Mouse (Mus musculus): Measurements from ENCODE around the gene Galk2. TPM values are rescaled to one million over a fixed set of nuclear protein-coding genes. Genes with fewer than 3 reads are reported as not detected.

Gene Galk2
- polyA plus RNA-seq (2014; fragmentation: Nextera tagmentation; extraction: Ambion mirVana): 29.9 and 31.1 TPM in 2 replicates

- Histone ChIP-seq H3K4me2 (ENCODE audit: low read depth) (peak within 1 kb of the TSS; percentile 55), H3K9ac (ENCODE audit: low read length) (peak within 1 kb of the TSS; percentile 99), H3K27ac (ENCODE audit: low read depth, low read length) (peak within 1 kb of the TSS; percentile 84), H3K27me3 (ENCODE audit: control insufficient read depth, insufficient read depth, low read length) (no peaks in the 10 kb centered on the region), H3K4me3 (ENCODE audit: low read depth, low read length) (peak within 1 kb of the TSS; percentile 95), H3K36me3 (ENCODE audit: control insufficient read depth, insufficient read depth, low read length) (no peaks in the 10 kb centered on the region), H3K9me3 (ENCODE audit: control insufficient read depth, low read length) (no peaks in the 10 kb centered on the region), H3K4me1 (ENCODE audit: control insufficient read depth, insufficient read depth, low read length) (peaks cover 2% of the 10 kb centered on the region; the same call in 1 of the 2 replicates)
- DNase-seq (ENCODE audit: low spot score) (peak; percentile 93), ATAC-seq (ENCODE audit: insufficient read depth, low FRiP score, low TSS enrichment) (peak; percentile 99)
- 0% methylated on average over 52 of the region's 54 CpGs for WGBS
Measured at GRCm38 (mm10) chr2:125858521-125859280, at the start of gene Galk2, which contains the start of gene Cops2. Galk2 (plus strand) TSS chr2:125859109. Cops2 (minus strand) TSS chr2:125859139.

- H3K4me1 ChIP-seq (ENCODE audit: control insufficient read depth, insufficient read depth, low read length): no peaks in the 10 kb centered on the region
- no peak overlapping the region for H3K27ac ChIP-seq (ENCODE audit: low read depth, low read length)
- H3K27me3 ChIP-seq (ENCODE audit: control insufficient read depth, insufficient read depth, low read length): no peaks in the 10 kb centered on the region
- WGBS: 83% methylated on average over 7 of the region's 7 CpGs
- no peaks in the 10 kb centered on the region; the same call in 1 of the 2 replicates for H3K9me3 ChIP-seq (ENCODE audit: control insufficient read depth, low read length)
- no peaks in the 10 kb centered on the region for H3K36me3 ChIP-seq (ENCODE audit: control insufficient read depth, insufficient read depth, low read length)
- H3K4me2 ChIP-seq (ENCODE audit: low read depth): no peak overlapping the region
- ATAC-seq (ENCODE audit: insufficient read depth, low FRiP score, low TSS enrichment): no peak
- no peak overlapping the region for H3K9ac ChIP-seq (ENCODE audit: low read length)
- no peak for DNase-seq (ENCODE audit: low spot score)
- no peak overlapping the region for H3K4me3 ChIP-seq (ENCODE audit: low read depth, low read length)
Measured at GRCm38 (mm10) chr2:125809551-125809950, 49.4 kb upstream of the Galk2 start.

DNA sequence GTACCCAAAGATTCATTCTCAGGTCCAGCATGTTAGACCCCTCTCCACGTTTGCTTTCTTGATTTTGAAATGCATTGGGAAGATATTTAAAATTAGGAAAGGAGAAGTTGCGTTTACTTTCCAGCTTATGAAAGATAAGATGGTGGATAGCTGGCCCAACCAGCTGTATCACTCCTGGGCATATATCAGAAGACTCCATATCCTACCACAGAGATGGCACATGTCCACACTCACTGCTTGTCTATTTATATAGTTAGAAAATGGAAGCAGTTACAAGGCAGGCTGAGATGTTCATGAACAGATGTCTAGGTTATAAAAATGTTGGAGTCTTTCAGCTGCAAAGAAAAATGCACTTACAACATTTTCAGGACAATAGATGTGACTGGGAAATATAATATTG lies 47.6 kb upstream of the Galk2 start:
- Histone ChIP-seq H3K9ac (ENCODE audit: low read length) (no peak overlapping the region), H3K4me3 (ENCODE audit: low read depth, low read length) (no peak overlapping the region), H3K27ac (ENCODE audit: low read depth, low read length) (no peak overlapping the region), H3K36me3 (ENCODE audit: control insufficient read depth, insufficient read depth, low read length) (no peaks in the 10 kb centered on the region), H3K4me2 (ENCODE audit: low read depth) (no peak overlapping the region), H3K27me3 (ENCODE audit: control insufficient read depth, insufficient read depth, low read length) (no peaks in the 10 kb centered on the region), H3K4me1 (ENCODE audit: control insufficient read depth, insufficient read depth, low read length) (no peaks in the 10 kb centered on the region), H3K9me3 (ENCODE audit: control insufficient read depth, low read length) (no peaks in the 10 kb centered on the region)
- no peak for ATAC-seq (ENCODE audit: insufficient read depth, low FRiP score, low TSS enrichment)
- 84% methylated on average over 2 of the region's 2 CpGs for WGBS
- DNase-seq (ENCODE audit: low spot score): no peak

GRCm38 (mm10) chr2:125813972-125814595 lies 44.8 kb upstream of the Galk2 start:
- Histone ChIP-seq H3K27ac (ENCODE audit: low read depth, low read length) (no peak overlapping the region), H3K4me1 (ENCODE audit: control insufficient read depth, insufficient read depth, low read length) (no peaks in the 10 kb centered on the region), H3K9me3 (ENCODE audit: control insufficient read depth, low read length) (no peaks in the 10 kb centered on the region), H3K4me3 (ENCODE audit: low read depth, low read length) (no peak overlapping the region), H3K36me3 (ENCODE audit: control insufficient read depth, insufficient read depth, low read length) (no peaks in the 10 kb centered on the region), H3K9ac (ENCODE audit: low read length) (no peak overlapping the region), H3K4me2 (ENCODE audit: low read depth) (no peak overlapping the region), H3K27me3 (ENCODE audit: control insufficient read depth, insufficient read depth, low read length) (no peaks in the 10 kb centered on the region)
- 64% methylated on average over 9 of the region's 9 CpGs for WGBS
- DNase-seq (ENCODE audit: low spot score) (no peak), ATAC-seq (ENCODE audit: insufficient read depth, low FRiP score, low TSS enrichment) (no peak)

DNA sequence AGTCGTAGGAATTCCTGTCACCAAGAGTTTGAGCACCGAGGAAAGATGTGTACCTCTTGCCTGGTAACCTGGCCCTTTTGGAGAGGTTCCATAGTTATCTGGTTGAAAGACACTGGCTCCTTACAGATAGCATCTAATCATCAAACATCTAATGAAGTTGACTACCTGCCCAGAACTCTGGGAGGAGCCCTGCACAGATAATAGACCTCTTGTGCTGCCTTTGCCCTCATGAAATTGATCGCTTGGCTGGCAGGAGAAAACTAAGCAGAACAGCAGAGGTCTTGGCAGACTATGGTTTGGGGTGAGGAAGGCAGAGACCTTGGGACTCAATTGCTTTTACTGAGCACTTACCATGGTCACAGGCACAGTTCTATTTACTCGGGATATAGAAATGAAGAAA lies 38.5 kb upstream of the Galk2 start:
- Histone ChIP-seq H3K9ac (ENCODE audit: low read length) (no peak overlapping the region), H3K4me3 (ENCODE audit: low read depth, low read length) (no peak overlapping the region), H3K27me3 (ENCODE audit: control insufficient read depth, insufficient read depth, low read length) (no peaks in the 10 kb centered on the region), H3K9me3 (ENCODE audit: control insufficient read depth, low read length) (no peaks in the 10 kb centered on the region), H3K4me1 (ENCODE audit: control insufficient read depth, insufficient read depth, low read length) (no peaks in the 10 kb centered on the region), H3K27ac (ENCODE audit: low read depth, low read length) (no peak overlapping the region), H3K4me2 (ENCODE audit: low read depth) (no peak overlapping the region), H3K36me3 (ENCODE audit: control insufficient read depth, insufficient read depth, low read length) (no peaks in the 10 kb centered on the region)
- DNase-seq (ENCODE audit: low spot score): no peak
- WGBS: 88% methylated on average over 4 of the region's 4 CpGs
- no peak for ATAC-seq (ENCODE audit: insufficient read depth, low FRiP score, low TSS enrichment)

DNA sequence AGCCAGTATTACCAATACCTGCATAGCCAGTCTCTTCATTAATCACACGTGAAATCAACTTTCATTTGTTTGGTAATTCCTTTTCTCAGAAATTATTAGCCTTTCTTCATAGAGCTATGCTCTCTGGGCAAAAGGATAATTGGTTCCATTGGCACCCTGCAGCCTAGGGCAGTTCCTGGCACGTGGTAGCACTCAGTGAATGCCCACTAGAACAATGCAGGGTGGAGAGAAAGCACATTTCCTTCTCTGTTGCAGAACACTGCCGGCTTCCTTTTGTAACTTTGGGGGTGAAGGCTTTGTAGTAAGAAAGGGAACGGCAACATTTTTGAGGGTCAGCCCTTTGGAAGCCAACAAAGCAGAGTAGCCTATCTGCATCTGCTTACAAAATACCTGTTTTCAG lies 32.7 kb upstream of the Galk2 start:
- no peak for ATAC-seq (ENCODE audit: insufficient read depth, low FRiP score, low TSS enrichment)
- WGBS: 60% methylated on average over 4 of the region's 4 CpGs
- Histone ChIP-seq H3K9me3 (ENCODE audit: control insufficient read depth, low read length) (no peaks in the 10 kb centered on the region), H3K4me3 (ENCODE audit: low read depth, low read length) (no peak overlapping the region), H3K27ac (ENCODE audit: low read depth, low read length) (no peak overlapping the region), H3K4me2 (ENCODE audit: low read depth) (no peak overlapping the region), H3K4me1 (ENCODE audit: control insufficient read depth, insufficient read depth, low read length) (no peaks in the 10 kb centered on the region), H3K27me3 (ENCODE audit: control insufficient read depth, insufficient read depth, low read length) (no peaks in the 10 kb centered on the region), H3K9ac (ENCODE audit: low read length) (no peak overlapping the region), H3K36me3 (ENCODE audit: control insufficient read depth, insufficient read depth, low read length) (peaks cover 2% of the 10 kb centered on the region; the same call in 1 of the 2 replicates)
- DNase-seq (ENCODE audit: low spot score): no peak

- peaks cover 9% of the 10 kb centered on the region for H3K36me3 ChIP-seq (ENCODE audit: control insufficient read depth, insufficient read depth, low read length)
- 86% methylated on average over 4 of the region's 4 CpGs for WGBS
- no peak for ATAC-seq (ENCODE audit: insufficient read depth, low FRiP score, low TSS enrichment)
- H3K9me3 ChIP-seq (ENCODE audit: control insufficient read depth, low read length): no peaks in the 10 kb centered on the region
- no peaks in the 10 kb centered on the region for H3K4me1 ChIP-seq (ENCODE audit: control insufficient read depth, insufficient read depth, low read length)
- no peak overlapping the region for H3K9ac ChIP-seq (ENCODE audit: low read length)
- no peak overlapping the region for H3K27ac ChIP-seq (ENCODE audit: low read depth, low read length)
- no peaks in the 10 kb centered on the region for H3K27me3 ChIP-seq (ENCODE audit: control insufficient read depth, insufficient read depth, low read length)
- DNase-seq (ENCODE audit: low spot score): no peak
- H3K4me2 ChIP-seq (ENCODE audit: low read depth): no peak overlapping the region
- no peak overlapping the region for H3K4me3 ChIP-seq (ENCODE audit: low read depth, low read length)
Measured at GRCm38 (mm10) chr2:125827898-125828297, 31.0 kb upstream of the Galk2 start.

DNA sequence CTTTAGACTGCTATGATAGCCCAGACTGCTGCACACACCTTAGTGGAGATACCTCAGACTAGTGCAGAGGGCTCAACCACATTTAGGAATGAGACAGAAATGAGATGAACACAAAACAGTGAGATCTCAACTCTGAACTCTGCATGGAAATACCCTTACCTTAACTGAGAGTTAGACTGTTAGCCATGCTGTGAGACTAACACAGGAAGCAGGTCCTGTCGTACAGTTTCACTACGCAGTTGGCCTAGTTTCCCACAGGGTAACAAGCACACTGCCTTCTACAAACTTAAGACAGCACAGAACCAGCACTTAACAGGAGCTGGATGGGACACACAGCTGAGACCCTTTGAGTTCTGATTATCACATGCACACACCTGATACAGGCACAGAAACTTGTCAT lies 29.0 kb upstream of the Galk2 start:
- ATAC-seq (ENCODE audit: insufficient read depth, low FRiP score, low TSS enrichment) (no peak), DNase-seq (ENCODE audit: low spot score) (no peak)
- no peaks in the 10 kb centered on the region for H3K4me1 ChIP-seq (ENCODE audit: control insufficient read depth, insufficient read depth, low read length)
- WGBS: 92% methylated on average over 2 of the region's 2 CpGs
- H3K36me3 ChIP-seq (ENCODE audit: control insufficient read depth, insufficient read depth, low read length): peaks cover 13% of the 10 kb centered on the region
- no peaks in the 10 kb centered on the region for H3K9me3 ChIP-seq (ENCODE audit: control insufficient read depth, low read length)
- H3K4me3 ChIP-seq (ENCODE audit: low read depth, low read length): no peak overlapping the region
- no peak overlapping the region for H3K4me2 ChIP-seq (ENCODE audit: low read depth)
- no peaks in the 10 kb centered on the region for H3K27me3 ChIP-seq (ENCODE audit: control insufficient read depth, insufficient read depth, low read length)
- H3K9ac ChIP-seq (ENCODE audit: low read length): no peak overlapping the region
- H3K27ac ChIP-seq (ENCODE audit: low read depth, low read length): no peak overlapping the region

GRCm38 (mm10) chr2:125838091-125838490 lies 20.8 kb upstream of the Galk2 start:
- Histone ChIP-seq H3K27me3 (ENCODE audit: control insufficient read depth, insufficient read depth, low read length) (no peaks in the 10 kb centered on the region), H3K9me3 (ENCODE audit: control insufficient read depth, low read length) (no peaks in the 10 kb centered on the region), H3K9ac (ENCODE audit: low read length) (no peak overlapping the region), H3K36me3 (ENCODE audit: control insufficient read depth, insufficient read depth, low read length) (peaks cover 7% of the 10 kb centered on the region), H3K4me3 (ENCODE audit: low read depth, low read length) (no peak overlapping the region), H3K4me2 (ENCODE audit: low read depth) (no peak overlapping the region), H3K27ac (ENCODE audit: low read depth, low read length) (no peak overlapping the region), H3K4me1 (ENCODE audit: control insufficient read depth, insufficient read depth, low read length) (no peaks in the 10 kb centered on the region)
- 97% methylated on average over 7 of the region's 7 CpGs for WGBS
- no peak for ATAC-seq (ENCODE audit: insufficient read depth, low FRiP score, low TSS enrichment)
- DNase-seq (ENCODE audit: low spot score): no peak

Measured in neural tube, embryonic 11.5 days (tissue).